Mouse (Mus musculus) gonadal fat pad, adult 2 months (tissue): ENCODE measurements around the gene Tmem176b. TPM values are rescaled to one million over a fixed set of nuclear protein-coding genes. Genes with fewer than 3 reads are reported as not detected.
"Not testable (repeated sequence)": the region's sequence is repeated elsewhere in the genome, so short reads cannot be mapped to it uniquely, and the experiment has no call there.

Experiments used
- DNase-seq: peaks from one replicate; pipeline ENCODE4 v3.0.0-alpha.2; 2012; ENCODE audit warnings: low read depth
- polyA plus RNA-seq: library from polyadenylated mRNA; depleted of rRNA; stranded (reverse); fragments of >200 nt; gene quantifications from 2 replicates; pipeline ENCODE4 v1.2.3, GENCODE M21; 2012

The Tmem176b gene
- polyA plus RNA-seq, 1 experiment = 390 TPM

GRCm38 (mm10) chr6:48842111-48842842 lies 981 bp upstream of the Tmem176b start:
- DNase-seq = no peak

GRCm38 (mm10) chr6:48840371-48840969 lies 826 bp downstream of the Tmem176b start, which contains the start of gene Tmem176a:
Gene Tmem176a, plus strand, starts transcription at chr6:48840919.
- DNase-seq = no peak

GRCm38 (mm10) chr6:48838321-48839080 lies 2.8 kb downstream of the Tmem176b start:
- no peak for DNase-seq

- no peak for DNase-seq
Measured at GRCm38 (mm10) chr6:48837516-48837915, 3.8 kb downstream of the Tmem176b start.

- no peak for DNase-seq
Measured at GRCm38 (mm10) chr6:48836146-48836545, 5.2 kb downstream of the Tmem176b start.

GRCm38 (mm10) chr6:48835241-48835640 lies 6.1 kb downstream of the Tmem176b start:
- DNase-seq = no peak

GRCm38 (mm10) chr6:48833515-48833914 lies 7.8 kb downstream of the Tmem176b start:
- no peak for DNase-seq

GRCm38 (mm10) chr6:48832426-48832825 lies 8.9 kb downstream of the Tmem176b start:
- no peak for DNase-seq

GRCm38 (mm10) chr6:48831141-48831540 lies 10.2 kb downstream of the Tmem176b start:
- DNase-seq = no peak

- DNase-seq = no peak
Measured at GRCm38 (mm10) chr6:48830241-48830640, 11.1 kb downstream of the Tmem176b start.

GRCm38 (mm10) chr6:48829651-48830050 lies 11.6 kb downstream of the Tmem176b start:
- DNase-seq = no peak

GRCm38 (mm10) chr6:48828976-48829375 lies 12.3 kb downstream of the Tmem176b start:
- DNase-seq = no peak

- DNase-seq = no peak
Measured at GRCm38 (mm10) chr6:48825016-48825415, 16.3 kb downstream of the Tmem176b start.

- DNase-seq = not testable (repeated sequence)
Measured at GRCm38 (mm10) chr6:48821991-48822785, 19.1 kb downstream of the Tmem176b start.

GRCm38 (mm10) chr6:48817815-48818214 lies 23.5 kb downstream of the Tmem176b start:
- DNase-seq = no peak

GRCm38 (mm10) chr6:48815013-48815412 lies 26.3 kb downstream of the Tmem176b start:
- DNase-seq = no peak

- no peak for DNase-seq
Measured at GRCm38 (mm10) chr6:48809494-48810219, 31.6 kb downstream of the Tmem176b start.

- DNase-seq = no peak
Measured at GRCm38 (mm10) chr6:48806746-48807145, 34.5 kb downstream of the Tmem176b start.

GRCm38 (mm10) chr6:48804346-48804745 lies 37.0 kb downstream of the Tmem176b start:
- no peak for DNase-seq

- no peak for DNase-seq
Measured at GRCm38 (mm10) chr6:48803406-48804051, 37.8 kb downstream of the Tmem176b start.

- no peak for DNase-seq
Measured at GRCm38 (mm10) chr6:48801897-48802296, 39.4 kb downstream of the Tmem176b start.
